Mouse (Mus musculus) small intestine, adult 2 months (tissue): ENCODE measurements around the gene Htr5b.

Experiments
- CTCF ChIP-seq: fragments of 200-500 bp; IDR thresholded peaks from 2 replicates; pipeline ENCODE4 v1.5.1; 2012; ENCODE audit warnings: low read depth, mild to moderate bottlenecking, control low read depth, inconsistent platforms, low read length, moderate library complexity, mixed read lengths; ENCODE audit not compliant: insufficient replicate concordance, insufficient read length; ENCODE audit errors: extremely low read depth
- POLR2A ChIP-seq: fragments of 200-500 bp; IDR thresholded peaks from 2 replicates; pipeline ENCODE4 v1.6.1; 2012; ENCODE audit warnings: low read depth, mild to moderate bottlenecking, control low read depth, inconsistent platforms, low read length, moderate library complexity

DNA sequence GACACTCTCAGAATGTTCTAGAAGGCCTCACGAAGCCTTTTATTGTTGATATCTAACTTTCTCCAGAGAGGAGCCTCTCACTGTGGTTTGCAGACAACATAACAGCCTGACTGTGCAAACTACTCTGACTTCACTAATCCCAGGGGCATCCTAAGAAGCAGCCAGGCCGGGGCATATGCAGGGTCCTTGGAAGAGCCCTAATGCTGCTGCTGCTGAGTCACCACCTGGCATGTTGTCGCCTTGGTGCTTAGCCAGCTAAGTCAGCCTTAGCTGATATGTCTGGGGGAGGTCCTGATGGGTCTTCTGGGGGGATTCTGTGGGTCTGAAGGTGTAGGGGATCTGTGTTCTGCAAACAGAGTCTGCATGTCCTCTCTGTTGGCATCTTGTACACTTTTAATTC lies 62.0 kb downstream of the Htr5b start:
- no peak for TF ChIP-seq CTCF
- no peak for TF ChIP-seq POLR2A
